Mouse (Mus musculus) limb, embryonic 11.5 days (tissue): ENCODE results near the gene Itgb3. TPM values are rescaled to one million over a fixed set of nuclear protein-coding genes. Genes with fewer than 3 reads are reported as not detected.

ENCODE experiments used
- ATAC-seq: fragments of 200-750 bp; cut with Nextera tagmentation; 2 replicates; pipeline ENCODE4 v1.8.0; 2017; ENCODE audit warnings: low read depth; ENCODE audit not compliant: insufficient number of reproducible peaks, low FRiP score, low TSS enrichment
- DNase-seq: peaks from one replicate; pipeline ENCODE4 v3.0.0-alpha.2; 2015; ENCODE audit warnings: low spot score
- H3K27ac ChIP-seq: fragments of 300-500 bp; sonication (generic); replicated peaks from 2 replicates; pipeline ENCODE4 v1.5.1; 2014; ENCODE audit warnings: low read depth, mild to moderate bottlenecking, low read length
- H3K27me3 ChIP-seq: fragments of 300-500 bp; sonication (generic); 2 replicates; pipeline ENCODE4 v1.6.1; 2014; ENCODE audit warnings: mild to moderate bottlenecking, low read length, mixed read lengths; ENCODE audit not compliant: control insufficient read depth, insufficient read depth
- H3K36me3 ChIP-seq: fragments of 300-500 bp; sonication (generic); 2 replicates; pipeline ENCODE4 v1.6.1; 2014; ENCODE audit warnings: mild to moderate bottlenecking, low read length, moderate library complexity, mixed read lengths; ENCODE audit not compliant: control insufficient read depth, insufficient read depth
- H3K4me1 ChIP-seq: fragments of 300-500 bp; sonication (generic); 2 replicates; pipeline ENCODE4 v1.6.1; 2014; ENCODE audit warnings: low read length, mixed read lengths; ENCODE audit not compliant: control insufficient read depth, insufficient read depth
- H3K4me2 ChIP-seq: fragments of 300-500 bp; sonication (generic); 2 replicates; pipeline ENCODE4 v1.6.1; 2014; ENCODE audit warnings: low read depth, mild to moderate bottlenecking, moderate library complexity; ENCODE audit not compliant: severe bottlenecking
- H3K4me3 ChIP-seq: fragments of 300-500 bp; sonication (generic); 2 replicates; pipeline ENCODE4 v1.5.1; 2014; ENCODE audit warnings: low read depth, low read length
- H3K9ac ChIP-seq: fragments of 300-500 bp; sonication (generic); 2 replicates; pipeline ENCODE4 v1.6.1; 2014; ENCODE audit warnings: mild to moderate bottlenecking, low read length
- H3K9me3 ChIP-seq: fragments of 300-500 bp; sonication (generic); 2 replicates; pipeline ENCODE4 v1.6.1; 2016; ENCODE audit warnings: low read length; ENCODE audit not compliant: control insufficient read depth
- WGBS: fragments of 180-500 bp; shearing (Covaris S2); extraction: QIAGEN DNeasy Blood & Tissue Kit; methylation state at CpG from one replicate; pipeline ENCODE4 v1.1.7; 2014; 5-methylcytosine and 5-hydroxymethylcytosine counted together
- polyA plus RNA-seq: library from polyadenylated mRNA; unstranded; fragments of >200 nt; fragmentation: Nextera tagmentation; extraction: Ambion mirVana; gene quantifications from 2 replicates; pipeline ENCODE4 v1.2.1, GENCODE M21; 2014

Itgb3 gene
- polyA plus RNA-seq, 1 experiment from 2014 or later: 1.1 TPM

DNA sequence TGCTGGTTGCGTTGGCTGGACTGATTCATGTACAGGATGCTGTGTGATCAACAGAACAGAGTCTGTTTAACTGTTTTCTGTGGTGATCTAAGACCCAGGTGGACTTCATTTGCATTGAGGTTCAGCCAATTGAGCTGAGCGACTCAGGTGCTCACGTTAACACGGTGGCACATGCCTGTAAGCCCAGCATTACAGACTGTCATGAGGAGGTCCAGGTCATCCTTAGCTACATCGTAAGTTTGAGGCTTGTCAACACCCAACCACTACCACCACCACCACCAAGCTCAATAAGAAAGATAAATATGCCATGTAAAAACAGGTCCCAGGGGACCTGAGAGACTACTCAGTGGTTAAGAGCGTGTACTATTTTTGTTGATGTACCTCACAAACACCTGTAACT, 37.6 kb downstream of the Itgb3 start:
- no peak for ATAC-seq
- 91% methylated on average over 6 of the region's 6 CpGs for WGBS
- Histone ChIP-seq H3K27me3 (no peaks in the 10 kb centered on the region), H3K36me3 (no peaks in the 10 kb centered on the region), H3K27ac (no peak overlapping the region), H3K4me3 (no peak overlapping the region), H3K9me3 (no peaks in the 10 kb centered on the region), H3K9ac (no peak overlapping the region), H3K4me1 (no peaks in the 10 kb centered on the region), H3K4me2 (no peak overlapping the region)
- no peak for DNase-seq

DNA sequence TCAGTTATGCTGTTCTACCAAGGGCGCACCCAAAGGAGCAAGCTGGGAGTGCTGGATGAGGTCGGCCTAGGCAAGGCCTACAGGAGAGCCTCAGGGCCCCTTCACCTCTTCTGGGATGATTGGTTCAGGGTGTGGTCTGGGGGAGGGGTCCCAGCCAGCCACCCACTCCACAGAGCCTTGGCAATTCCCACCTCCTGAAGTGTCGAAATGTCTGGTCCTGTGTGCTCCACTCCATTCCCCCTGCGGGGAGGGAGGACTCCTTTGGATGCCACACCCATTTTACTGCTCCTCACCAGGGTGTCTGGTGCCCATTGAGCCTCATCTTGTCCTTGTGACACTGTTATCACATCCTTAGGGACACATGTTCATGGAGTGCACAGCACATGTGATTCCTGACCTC, 38.4 kb downstream of the Itgb3 start:
- Histone ChIP-seq H3K36me3 (no peaks in the 10 kb centered on the region), H3K4me3 (no peak overlapping the region), H3K4me1 (no peaks in the 10 kb centered on the region), H3K27me3 (no peaks in the 10 kb centered on the region), H3K9me3 (no peaks in the 10 kb centered on the region), H3K9ac (no peak overlapping the region), H3K27ac (no peak overlapping the region), H3K4me2 (no peak overlapping the region)
- WGBS: 72% methylated on average over 4 of the region's 4 CpGs
- DNase-seq (no peak), ATAC-seq (no peak)

DNA sequence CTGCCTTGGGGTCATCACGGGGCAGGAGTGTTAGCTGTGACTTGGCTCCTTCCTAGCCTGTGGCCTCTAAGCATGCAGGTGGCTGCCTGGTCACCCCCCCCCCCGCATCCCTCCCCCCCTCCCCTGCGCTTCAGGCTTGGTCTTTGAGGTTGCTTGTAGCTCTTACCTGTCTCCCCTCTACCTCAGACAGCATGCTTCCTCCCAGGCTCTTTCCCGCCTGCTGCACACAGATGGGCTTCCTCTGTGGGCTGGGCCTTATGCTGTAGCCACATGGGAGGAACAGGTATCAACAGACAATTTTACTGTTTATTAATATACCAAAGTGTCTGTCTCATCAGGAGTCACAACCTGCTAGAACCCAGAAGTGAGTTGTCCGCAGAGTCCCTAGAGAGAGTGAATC, 38.8 kb downstream of the Itgb3 start:
- Histone ChIP-seq H3K27ac (no peak overlapping the region), H3K4me2 (no peak overlapping the region), H3K9me3 (no peaks in the 10 kb centered on the region), H3K27me3 (no peaks in the 10 kb centered on the region), H3K36me3 (no peaks in the 10 kb centered on the region), H3K4me3 (no peak overlapping the region), H3K4me1 (no peaks in the 10 kb centered on the region), H3K9ac (no peak overlapping the region)
- ATAC-seq (no peak), DNase-seq (no peak)
- 78% methylated on average over 5 of the region's 5 CpGs for WGBS

DNA sequence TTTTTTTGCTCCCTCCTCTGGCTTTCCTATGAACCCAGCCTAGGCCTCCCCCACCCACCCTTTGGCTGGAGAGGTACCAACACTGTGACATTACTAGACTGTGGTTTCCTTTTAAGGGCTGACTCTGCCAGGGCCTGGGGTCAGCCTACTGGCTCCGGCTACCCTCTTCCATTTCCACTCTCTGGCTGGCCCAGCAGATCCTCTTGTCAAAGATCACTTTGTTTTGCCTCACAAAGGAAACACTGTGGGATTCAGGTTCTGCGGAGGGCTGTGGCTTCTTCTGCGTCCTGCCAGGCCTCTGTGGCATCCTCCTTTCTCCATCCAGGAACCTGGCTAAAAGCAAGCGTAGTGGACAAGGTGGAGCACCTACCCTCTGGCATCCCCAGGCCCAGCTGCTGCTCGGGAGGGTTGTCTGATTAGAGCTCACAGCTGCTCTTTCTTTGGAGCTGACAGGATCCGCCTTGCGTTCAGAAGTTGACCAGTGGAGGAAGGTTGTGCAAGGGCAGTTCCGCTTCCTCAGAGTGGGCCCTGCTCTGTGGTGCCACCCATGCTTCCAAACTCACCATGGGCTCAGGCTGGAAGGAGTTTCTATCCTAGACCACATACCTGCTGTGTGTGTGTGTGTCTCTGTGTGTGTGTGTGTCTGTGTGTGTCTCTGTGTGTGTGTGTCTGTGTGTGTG, 39.5 kb downstream of the Itgb3 start:
- ATAC-seq (no peak), DNase-seq (no peak)
- no peaks in the 10 kb centered on the region for H3K4me1 ChIP-seq
- 73% methylated on average over 8 of the region's 8 CpGs for WGBS
- no peak overlapping the region for H3K4me2 ChIP-seq
- H3K36me3 ChIP-seq: no peaks in the 10 kb centered on the region
- H3K4me3 ChIP-seq: no peak overlapping the region
- no peaks in the 10 kb centered on the region for H3K27me3 ChIP-seq
- no peak overlapping the region for H3K9ac ChIP-seq
- no peak overlapping the region for H3K27ac ChIP-seq
- no peaks in the 10 kb centered on the region for H3K9me3 ChIP-seq

DNA sequence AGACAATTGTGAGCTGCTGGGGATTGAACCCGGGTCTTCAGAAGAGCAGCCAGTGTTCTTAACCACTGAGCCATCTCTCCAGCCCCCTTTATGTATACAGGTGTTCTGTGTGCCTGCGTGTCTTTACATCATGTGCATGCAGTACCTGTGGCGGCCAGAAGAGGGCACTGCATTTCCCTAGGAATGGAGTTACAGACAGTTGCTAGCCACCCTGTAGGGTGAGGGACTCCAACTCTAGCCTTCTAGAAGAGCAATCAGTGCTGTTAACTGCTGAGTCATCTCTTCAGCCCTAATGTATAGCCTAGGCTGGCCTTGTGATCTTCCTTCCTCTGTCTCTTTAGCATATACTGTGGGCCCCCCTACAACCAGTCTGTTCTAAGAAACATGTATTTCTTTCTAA, 40.8 kb downstream of the Itgb3 start:
- Histone ChIP-seq H3K36me3 (no peaks in the 10 kb centered on the region), H3K4me3 (no peak overlapping the region), H3K9ac (no peak overlapping the region), H3K9me3 (no peaks in the 10 kb centered on the region), H3K4me2 (no peak overlapping the region), H3K27me3 (no peaks in the 10 kb centered on the region), H3K4me1 (no peaks in the 10 kb centered on the region), H3K27ac (no peak overlapping the region)
- DNase-seq: peak; percentile 46
- WGBS: 48% methylated on average over 3 of the region's 3 CpGs
- ATAC-seq: no peak

DNA sequence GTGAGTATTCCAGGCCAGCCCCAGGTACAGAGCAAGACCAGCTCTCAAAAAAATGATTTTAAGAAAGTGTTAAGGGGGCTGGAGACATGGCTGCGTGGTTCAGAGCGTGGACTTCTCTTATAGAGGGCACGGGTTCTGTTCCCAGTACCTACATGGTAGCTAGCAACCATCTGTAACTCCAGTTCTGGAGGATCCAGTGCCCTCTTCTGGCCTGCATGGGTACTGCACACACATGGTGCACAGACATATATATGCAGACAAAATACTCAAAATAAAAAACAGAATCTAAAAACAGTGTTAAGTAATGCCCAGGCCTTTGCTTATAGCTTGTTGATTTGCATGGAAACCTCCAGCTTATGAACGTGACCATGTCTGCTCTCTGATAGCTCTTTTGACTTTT, 52.8 kb downstream of the Itgb3 start:
- Histone ChIP-seq H3K36me3 (no peaks in the 10 kb centered on the region), H3K4me3 (no peak overlapping the region), H3K27me3 (no peaks in the 10 kb centered on the region), H3K27ac (no peak overlapping the region), H3K9me3 (no peaks in the 10 kb centered on the region), H3K4me2 (no peak overlapping the region), H3K9ac (no peak overlapping the region), H3K4me1 (no peaks in the 10 kb centered on the region)
- 94% methylated on average over 4 of the region's 4 CpGs for WGBS
- DNase-seq: no peak
- ATAC-seq: no peak

DNA sequence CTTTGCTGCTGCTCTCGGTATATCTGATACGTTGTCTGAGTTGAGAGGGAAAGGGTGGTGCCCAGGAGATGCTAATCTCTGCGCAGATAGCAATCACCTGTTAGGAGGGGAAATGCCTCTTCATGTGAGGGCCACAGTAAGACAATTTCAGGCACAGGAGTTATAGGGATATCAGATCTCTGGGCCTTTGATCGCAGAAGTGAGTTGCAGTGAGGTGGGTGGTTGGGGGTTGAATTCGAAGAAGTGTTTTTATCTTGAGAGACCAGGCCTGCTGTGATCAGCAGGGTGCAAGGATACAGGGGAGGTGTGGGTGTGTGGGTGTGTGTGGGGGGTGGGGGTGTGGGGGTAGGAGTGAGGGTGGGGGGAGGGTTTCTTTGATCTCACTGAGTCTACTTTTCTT, 53.3 kb downstream of the Itgb3 start:
- no peak overlapping the region for H3K4me3 ChIP-seq
- DNase-seq (no peak), ATAC-seq (no peak)
- no peak overlapping the region for H3K4me2 ChIP-seq
- H3K27ac ChIP-seq: no peak overlapping the region
- no peaks in the 10 kb centered on the region for H3K9me3 ChIP-seq
- H3K4me1 ChIP-seq: no peaks in the 10 kb centered on the region
- H3K27me3 ChIP-seq: no peaks in the 10 kb centered on the region
- no peaks in the 10 kb centered on the region for H3K36me3 ChIP-seq
- no peak overlapping the region for H3K9ac ChIP-seq
- WGBS: 73% methylated on average over 5 of the region's 5 CpGs

DNA sequence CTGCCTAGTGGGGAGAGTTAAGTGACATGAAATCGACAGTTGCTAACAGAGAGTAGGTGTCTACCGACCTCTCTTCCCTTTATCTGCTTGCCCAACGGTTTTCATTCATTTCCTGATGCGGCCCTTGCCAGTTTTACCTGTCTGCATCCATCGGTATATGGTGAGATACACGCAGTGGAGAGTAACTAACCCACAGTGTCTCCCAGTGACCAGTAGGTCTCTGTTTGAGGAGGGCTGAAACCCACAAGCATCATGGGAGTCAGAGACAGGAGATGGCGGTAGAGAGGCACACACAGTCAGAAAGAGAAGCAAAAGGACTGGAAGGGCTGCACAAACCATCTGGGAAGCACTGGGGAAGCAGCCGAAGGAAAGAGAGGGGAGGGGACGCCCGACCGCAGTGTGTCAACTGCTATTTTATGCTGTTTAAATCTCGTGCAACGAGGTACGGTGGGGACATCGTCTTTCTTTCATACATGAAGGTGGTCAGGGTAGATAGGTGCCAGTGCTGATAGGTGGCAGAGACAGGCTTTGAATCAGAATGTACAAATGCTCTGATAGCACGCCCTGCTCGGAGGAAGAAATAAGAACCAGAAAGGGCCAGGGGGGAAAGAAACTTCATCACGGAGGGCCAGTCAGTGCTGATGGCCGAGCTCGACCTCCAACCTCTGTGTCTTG, 53.9 kb downstream of the Itgb3 start:
- no peak overlapping the region for H3K4me3 ChIP-seq

DNA sequence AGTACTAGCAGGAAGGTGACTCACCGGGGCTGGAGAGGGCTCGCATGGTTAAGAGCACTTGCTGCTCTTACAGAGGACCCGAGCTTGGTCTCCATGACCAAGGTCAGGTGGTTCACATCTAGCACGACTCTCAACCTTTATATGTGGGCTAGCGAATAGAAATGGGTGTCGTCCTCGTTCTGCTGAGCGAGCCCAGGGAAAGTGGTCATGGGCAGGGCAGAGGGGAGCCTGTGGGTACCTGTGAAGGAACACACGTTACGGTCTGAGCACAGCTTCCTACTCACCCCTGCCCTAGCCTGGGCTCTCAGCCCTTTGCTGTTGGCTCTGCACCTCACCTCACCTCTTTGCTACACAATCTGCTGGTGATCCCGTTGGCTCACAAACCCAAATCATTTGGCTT, 54.8 kb downstream of the Itgb3 start:
- Histone ChIP-seq H3K27ac (no peak overlapping the region), H3K4me1 (no peaks in the 10 kb centered on the region), H3K27me3 (no peaks in the 10 kb centered on the region), H3K4me2 (no peak overlapping the region), H3K4me3 (no peak overlapping the region), H3K9me3 (no peaks in the 10 kb centered on the region), H3K36me3 (no peaks in the 10 kb centered on the region), H3K9ac (no peak overlapping the region)
- DNase-seq (no peak), ATAC-seq (no peak)
- 88% methylated on average over 11 of the region's 11 CpGs for WGBS

More for the DNA sequence above, 53.9 kb downstream of the Itgb3 start:
- H3K4me1 ChIP-seq: no peaks in the 10 kb centered on the region
- H3K36me3 ChIP-seq: no peaks in the 10 kb centered on the region
- 73% methylated on average over 20 of the region's 20 CpGs for WGBS
- no peaks in the 10 kb centered on the region for H3K9me3 ChIP-seq
- no peak for ATAC-seq
- H3K9ac ChIP-seq: no peak overlapping the region
- no peak overlapping the region for H3K27ac ChIP-seq
- DNase-seq: no peak
- no peaks in the 10 kb centered on the region for H3K27me3 ChIP-seq
- no peak overlapping the region for H3K4me2 ChIP-seq
